In the genomic region with DNA sequence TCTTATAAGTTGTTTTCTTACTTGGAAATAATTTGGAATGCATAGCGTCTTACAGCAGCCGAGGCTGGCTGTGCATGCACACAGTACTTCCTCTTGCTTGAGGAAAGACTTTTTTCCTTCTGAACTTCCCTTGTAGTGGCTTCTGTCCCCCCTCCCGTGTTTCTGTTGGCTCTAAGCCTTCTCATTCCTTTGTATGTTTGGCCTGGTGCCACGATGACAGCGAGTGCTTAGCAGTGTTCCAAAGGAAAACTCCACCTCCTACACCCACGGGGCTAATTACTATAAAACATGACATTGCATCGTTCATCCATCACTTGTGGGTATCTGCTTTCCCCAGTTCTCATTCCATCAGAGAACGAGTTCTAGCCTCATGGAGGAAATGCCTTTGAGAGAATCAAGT, we compare ENCODE assay signal across 10 mouse cellular contexts. TPM values are rescaled to one million over a fixed set of nuclear protein-coding genes. Genes with fewer than 3 reads are reported as not detected.
A peak's percentile ranks its signal among the peaks of the same experiment; 100 is the strongest.
DNase-seq lines count a peak whose midpoint lies in the region; ATAC-seq and TF ChIP-seq lines count a peak whose summit lies in the region.
"Had no signal": no experiment of that assay in that cellular context is flagged by ENCODE, and none has a peak within 500 bp of the region (broad histone marks: within the 10 kb centered on the region; RNA-seq: fewer than 3 reads in every experiment).

A gene (plus strand): TSS at position 313 of the 400 bp plus-strand sequence.

- peak; percentile 16 for DNase-seq in embryo, embryonic 11.5 days (ENCODE audit: low read depth, low spot score)
- no peak for DNase-seq in embryo, embryonic 10.5 days (ENCODE audit: low spot score)
- DNase-seq in adipocyte (ENCODE audit: low spot score) = peak; percentile 44
- DNase-seq in kidney, adult 2 months = peak; percentile 93
- peak; percentile 87 for DNase-seq in lung, postnatal 10 days
- no peak for DNase-seq in spleen, adult 18-20 months
- DNase-seq in spleen, postnatal 4 days (ENCODE audit: low spot score in 2 of 2) = no peak

- H3K4me1 ChIP-seq in kidney, adult 2 months (ENCODE audit: control insufficient read depth, insufficient read depth, low read length) = no peaks in the 10 kb centered on the region
- H3K4me1 ChIP-seq: limb, embryonic 15.5 days had no signal

- no peak within 1 kb of the TSS for H3K4me3 ChIP-seq in kidney, adult 2 months (ENCODE audit: insufficient read depth, low read depth, low read length)
- H3K4me3 ChIP-seq: limb, embryonic 15.5 days had no signal

- ATAC-seq in granulocyte monocyte progenitor cell, adult 5-6 weeks (replicated peaks; ENCODE audit: poor library complexity, severe bottlenecking) = peak; percentile 34; the same call in 1 of the 2 replicates

- no peak for TF ChIP-seq CTCF in kidney, adult 2 months (conservative IDR thresholded peaks at IDR 0.05; ENCODE audit: insufficient read depth, insufficient read length, low read depth, low read length)

- H3K27me3 ChIP-seq in kidney, adult 2 months (replicated peaks; ENCODE audit: control insufficient read depth, insufficient read depth, low read length) = no peaks in the 10 kb centered on the region
- H3K27me3 ChIP-seq: limb, embryonic 15.5 days had no signal

- TF ChIP-seq POLR2A in kidney, adult 2 months (IDR thresholded peaks at IDR 0.05; ENCODE audit: low read depth, low read length) = no peak

- H3K36me3 ChIP-seq in kidney, adult 2 months (ENCODE audit: control insufficient read depth, insufficient read depth, low read length) = no peaks in the 10 kb centered on the region
- H3K36me3 ChIP-seq: limb, embryonic 15.5 days had no signal

- WGBS in kidney, adult 2 months = 11% methylated on average over 8 of the region's 8 CpGs

- no peak within 1 kb of the TSS for H3K27ac ChIP-seq in kidney, adult 2 months (ENCODE audit: insufficient read depth, low read depth, low read length)
- H3K27ac ChIP-seq: limb, embryonic 15.5 days had no signal

RNA-seq across cellular contexts. Expression of the gene that starts here (rescaled TPM):
- total RNA-seq in granulocyte monocyte progenitor cell, adult 5-6 weeks (2014; fragmentation: Nextera tagmentation) = not detected in 2 replicates
- not detected in 2 replicates for total RNA-seq in granulocyte monocyte progenitor cell, adult 5-6 weeks (2017)
- 0.03 TPM in 1 of 2 replicates, not detected in the other for polyA plus RNA-seq in kidney, adult 2 months (2012; rRNA removed)
- polyA plus RNA-seq: cortical plate, adult 2 months had no signal

Comparison
In these comparisons a context has a peak if more than half of its experiments do, and no peak if none do; other contexts are left out.
1. DNase-seq: peak in embryo, embryonic 11.5 days (single experiment), adipocyte (single experiment) and lung, postnatal 10 days (single experiment); none in embryo, embryonic 10.5 days (single experiment), spleen, adult 18-20 months (0 of 2) and spleen, postnatal 4 days (0 of 2).
2. Peak in ATAC-seq in granulocyte monocyte progenitor cell, adult 5-6 weeks; RNA of the gene not detected or under 1 TPM.
3. Peak in DNase-seq in kidney, adult 2 months; RNA of the gene not detected or under 1 TPM.